Mouse (Mus musculus) neural tube, embryonic 15.5 days (tissue): Measurements from ENCODE around the gene Pafah1b3. TPM values are rescaled to one million over a fixed set of nuclear protein-coding genes. Genes with fewer than 3 reads are reported as not detected.

ENCODE experiments used
- ATAC-seq: fragments of 200-750 bp; cut with Nextera tagmentation; 2 replicates; pipeline ENCODE4 v1.8.0; 2017; ENCODE audit warnings: mild to moderate bottlenecking, moderate TSS enrichment, moderate library complexity; ENCODE audit not compliant: low FRiP score
- H3K27ac ChIP-seq: fragments of 300-500 bp; sonication (generic); replicated peaks from 2 replicates; pipeline ENCODE4 v1.5.1; 2015; ENCODE audit warnings: mild to moderate bottlenecking, inconsistent platforms
- H3K27me3 ChIP-seq: fragments of 300-500 bp; sonication (generic); replicated peaks from 2 replicates; pipeline ENCODE4 v1.6.1; 2015; ENCODE audit warnings: inconsistent platforms
- H3K36me3 ChIP-seq: fragments of 300-500 bp; sonication (generic); 2 replicates; pipeline ENCODE4 v1.6.1; 2015; ENCODE audit warnings: inconsistent platforms
- H3K4me1 ChIP-seq: fragments of 300-500 bp; sonication (generic); 2 replicates; pipeline ENCODE4 v1.6.1; 2015; ENCODE audit warnings: inconsistent platforms
- H3K4me2 ChIP-seq: fragments of 300-500 bp; sonication (generic); 2 replicates; pipeline ENCODE4 v1.6.1; 2015; ENCODE audit warnings: inconsistent platforms, mild to moderate bottlenecking, moderate library complexity
- H3K4me3 ChIP-seq: fragments of 300-500 bp; sonication (generic); replicated peaks from 2 replicates; pipeline ENCODE4 v1.5.1; 2015; ENCODE audit warnings: mild to moderate bottlenecking, inconsistent platforms
- H3K9ac ChIP-seq: fragments of 300-500 bp; sonication (generic); replicated peaks from 2 replicates; pipeline ENCODE4 v1.6.1; 2015; ENCODE audit warnings: mild to moderate bottlenecking, inconsistent platforms
- H3K9me3 ChIP-seq: fragments of 300-500 bp; sonication (generic); replicated peaks from 2 replicates; pipeline ENCODE4 v1.6.1; 2016; ENCODE audit warnings: inconsistent platforms
- WGBS: fragments of 180-500 bp; shearing (Covaris S2); methylation state at CpG from one replicate; pipeline ENCODE4 v1.1.7; 2015; ENCODE audit warnings: mixed read lengths; 5-methylcytosine and 5-hydroxymethylcytosine counted together
- polyA plus RNA-seq: library from polyadenylated mRNA; unstranded; fragments of >200 nt; fragmentation: Nextera tagmentation; extraction: Ambion mirVana; gene quantifications from 2 replicates; pipeline ENCODE4 v1.2.1, GENCODE M21; 2015

Gene Pafah1b3
- polyA plus RNA-seq, 1 experiment from 2014 or later, result 569 TPM

DNA sequence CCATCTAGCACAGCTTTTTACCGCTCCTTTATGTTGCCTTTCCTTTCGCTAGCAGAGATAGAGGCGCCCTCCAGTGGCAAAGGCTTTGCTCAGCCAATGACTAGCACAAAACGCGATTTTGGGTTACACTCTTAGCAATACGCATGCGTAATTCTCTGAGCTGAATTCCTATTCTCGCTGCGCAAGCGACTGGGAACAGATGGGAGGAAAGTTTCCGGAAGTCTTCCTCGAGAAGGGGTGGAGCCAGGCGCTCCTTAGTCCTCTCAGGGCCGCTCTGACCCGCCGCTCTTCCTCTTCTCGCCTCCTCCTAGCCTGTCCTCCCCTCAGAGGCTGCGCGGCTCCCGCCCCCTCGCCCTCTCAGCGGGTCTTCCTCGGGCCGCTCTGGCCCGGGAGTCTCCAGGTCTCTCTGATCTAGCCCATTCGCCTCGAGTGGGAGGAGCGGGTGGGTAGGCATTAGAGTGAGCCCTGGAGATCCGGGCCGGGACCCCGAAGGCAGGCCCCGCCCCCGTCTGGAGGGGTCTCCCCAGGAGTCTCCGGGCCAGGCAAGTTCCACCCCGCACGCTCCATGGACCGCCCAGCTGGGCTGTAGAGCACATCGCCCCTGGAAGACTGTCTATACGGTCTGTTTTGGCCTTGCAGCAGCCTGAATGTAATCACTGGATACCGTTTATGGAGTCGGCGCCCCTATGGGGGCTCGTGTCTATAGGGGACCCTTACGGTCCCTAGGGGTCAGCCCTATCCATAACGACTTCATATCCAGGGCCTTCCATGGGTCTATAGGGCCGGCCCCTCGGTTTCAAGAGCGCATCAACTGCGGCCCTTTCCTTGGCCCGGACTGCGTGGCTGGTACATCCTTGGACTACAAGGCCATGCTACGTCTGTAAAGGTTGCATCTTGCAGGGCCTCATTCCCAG is 19.0 kb upstream of the Pafah1b3 start, which contains the start of gene Megf8:
Gene Megf8 (plus strand): TSS at position 633 of the 914 bp plus-strand sequence.
- Histone ChIP-seq H3K9ac (peak within 1 kb of the TSS; percentile 80), H3K4me2 (peak within 1 kb of the TSS; percentile 97), H3K27ac (peak within 1 kb of the TSS; percentile 89), H3K4me1 (peaks cover 48% of the 10 kb centered on the region), H3K36me3 (peaks cover 5% of the 10 kb centered on the region; the same call in 1 of the 2 replicates), H3K27me3 (peaks cover 29% of the 10 kb centered on the region), H3K9me3 (no peaks in the 10 kb centered on the region), H3K4me3 (peak within 1 kb of the TSS; percentile 59)
- under 1% methylated on average over 52 of the region's 52 CpGs for WGBS
- peak; percentile 98 for ATAC-seq

- H3K4me3 ChIP-seq, result peak overlapping the region; percentile 32
- no peak for ATAC-seq
- H3K9me3 ChIP-seq, result no peaks in the 10 kb centered on the region
- peak overlapping the region; percentile 32; the same call in 1 of the 2 replicates for H3K9ac ChIP-seq
- peak overlapping the region; percentile 68; the same call in 1 of the 2 replicates for H3K27ac ChIP-seq
- peaks cover 38% of the 10 kb centered on the region for H3K4me1 ChIP-seq
- peaks cover 39% of the 10 kb centered on the region for H3K27me3 ChIP-seq
- H3K4me2 ChIP-seq, result peak overlapping the region; percentile 64
- H3K36me3 ChIP-seq, result peaks cover 10% of the 10 kb centered on the region; the same call in 1 of the 2 replicates
- 1% methylated on average over 61 of the region's 69 CpGs for WGBS
These were observed 17.7 kb upstream of the Pafah1b3 start for GRCm38 (mm10) chr7:25315306-25316041.

DNA sequence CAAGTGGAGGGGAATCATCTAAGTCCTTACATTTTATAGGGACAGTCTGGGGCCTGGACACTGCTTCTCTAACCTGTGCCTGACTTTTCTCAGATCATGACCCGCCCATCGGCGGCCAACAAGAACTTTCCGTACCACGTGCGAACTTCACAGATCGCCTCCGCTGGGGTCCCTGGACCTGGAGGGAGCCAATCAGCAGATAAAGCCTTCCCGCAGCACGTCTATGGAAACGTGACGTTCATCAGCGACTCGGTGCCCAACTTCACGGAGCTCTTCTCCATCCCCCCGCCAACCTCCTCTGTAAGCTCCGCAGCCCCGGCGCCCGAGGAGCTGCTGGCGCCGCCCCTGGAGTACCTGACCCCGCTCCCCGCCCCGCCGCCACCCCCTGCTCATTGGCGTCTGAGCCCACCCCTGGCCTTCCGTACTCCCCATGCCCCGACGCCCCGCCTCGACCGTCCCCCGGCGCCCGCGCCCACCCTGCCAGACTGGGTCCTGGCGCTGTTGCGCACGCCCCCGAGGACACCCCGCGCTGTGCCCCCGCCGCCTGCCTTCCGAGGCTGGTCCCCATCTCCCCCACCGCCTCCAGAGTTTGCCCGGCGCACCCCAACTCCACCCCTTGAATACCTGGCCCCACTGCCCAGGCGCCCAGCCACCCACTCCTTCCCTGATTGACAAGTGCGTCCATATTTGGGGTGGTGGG is 17.0 kb upstream of the Pafah1b3 start:
- WGBS, result 4% methylated on average over 42 of the region's 51 CpGs
- Histone ChIP-seq H3K9ac (peak overlapping the region; percentile 32; the same call in 1 of the 2 replicates), H3K4me2 (peak overlapping the region; percentile 64), H3K4me3 (peak overlapping the region; percentile 32), H3K4me1 (peaks cover 37% of the 10 kb centered on the region), H3K36me3 (peaks cover 12% of the 10 kb centered on the region; the same call in 1 of the 2 replicates), H3K9me3 (no peaks in the 10 kb centered on the region), H3K27me3 (peaks cover 39% of the 10 kb centered on the region), H3K27ac (no peak overlapping the region)
- ATAC-seq, result no peak

- Histone ChIP-seq H3K4me2 (no peak overlapping the region), H3K4me3 (no peak overlapping the region), H3K9me3 (no peaks in the 10 kb centered on the region), H3K27ac (no peak overlapping the region), H3K4me1 (peaks cover 29% of the 10 kb centered on the region), H3K27me3 (peaks cover 43% of the 10 kb centered on the region), H3K9ac (no peak overlapping the region), H3K36me3 (peaks cover 21% of the 10 kb centered on the region; the same call in 1 of the 2 replicates)
- ATAC-seq, result no peak
- 63% methylated on average over 7 of the region's 7 CpGs for WGBS
These were observed 15.5 kb upstream of the Pafah1b3 start for GRCm38 (mm10) chr7:25313325-25313724.

- Histone ChIP-seq H3K4me3 (no peak overlapping the region), H3K4me1 (peaks cover 30% of the 10 kb centered on the region), H3K27ac (no peak overlapping the region), H3K9ac (no peak overlapping the region), H3K36me3 (peaks cover 21% of the 10 kb centered on the region; the same call in 1 of the 2 replicates), H3K9me3 (no peaks in the 10 kb centered on the region), H3K27me3 (peaks cover 53% of the 10 kb centered on the region), H3K4me2 (no peak overlapping the region)
- no peak for ATAC-seq
- WGBS, result 80% methylated on average over 11 of the region's 11 CpGs
These were observed 13.4 kb upstream of the Pafah1b3 start for GRCm38 (mm10) chr7:25311193-25311592.

GRCm38 (mm10) chr7:25309425-25309824 is 11.6 kb upstream of the Pafah1b3 start:
- no peak for ATAC-seq
- Histone ChIP-seq H3K27me3 (peaks cover 50% of the 10 kb centered on the region), H3K4me1 (peaks cover 23% of the 10 kb centered on the region), H3K36me3 (peaks cover 21% of the 10 kb centered on the region; the same call in 1 of the 2 replicates), H3K9me3 (no peaks in the 10 kb centered on the region), H3K4me3 (no peak overlapping the region), H3K9ac (no peak overlapping the region), H3K4me2 (no peak overlapping the region), H3K27ac (no peak overlapping the region)
- WGBS, result 90% methylated on average over 9 of the region's 9 CpGs

GRCm38 (mm10) chr7:25308702-25309318 is 11.0 kb upstream of the Pafah1b3 start:
- no peak for ATAC-seq
- Histone ChIP-seq H3K27ac (no peak overlapping the region), H3K9me3 (no peaks in the 10 kb centered on the region), H3K4me2 (no peak overlapping the region), H3K4me3 (no peak overlapping the region), H3K9ac (no peak overlapping the region), H3K36me3 (peaks cover 21% of the 10 kb centered on the region; the same call in 1 of the 2 replicates), H3K27me3 (peaks cover 44% of the 10 kb centered on the region), H3K4me1 (peaks cover 23% of the 10 kb centered on the region)
- 68% methylated on average over 17 of the region's 17 CpGs for WGBS

GRCm38 (mm10) chr7:25306614-25306996 is 8.8 kb upstream of the Pafah1b3 start:
- Histone ChIP-seq H3K4me3 (peak overlapping the region; percentile 86), H3K27me3 (peaks cover 22% of the 10 kb centered on the region), H3K9me3 (no peaks in the 10 kb centered on the region), H3K36me3 (peaks cover 14% of the 10 kb centered on the region; the same call in 1 of the 2 replicates), H3K9ac (peak overlapping the region; percentile 93), H3K4me1 (peaks cover 23% of the 10 kb centered on the region), H3K4me2 (peak overlapping the region; percentile 89), H3K27ac (peak overlapping the region; percentile 90)
- peak; percentile 18 for ATAC-seq
- 48% methylated on average over 2 of the region's 2 CpGs for WGBS

- H3K4me2 ChIP-seq, result peak within 1 kb of the TSS; percentile 89
- peak within 1 kb of the TSS; percentile 86 for H3K4me3 ChIP-seq
- H3K9me3 ChIP-seq, result no peaks in the 10 kb centered on the region
- peak within 1 kb of the TSS; percentile 90 for H3K27ac ChIP-seq
- peaks cover 17% of the 10 kb centered on the region for H3K27me3 ChIP-seq
- peaks cover 26% of the 10 kb centered on the region for H3K4me1 ChIP-seq
- ATAC-seq, result peak; percentile 76
- WGBS, result under 1% methylated on average over 39 of the region's 47 CpGs
- 0 out of 2 replicates have a peak, but pooled peaks cover 11% of the 10 kb centered on the region for H3K36me3 ChIP-seq
- H3K9ac ChIP-seq, result peak within 1 kb of the TSS; percentile 93
These were observed 8.3 kb upstream of the Pafah1b3 start, which contains the start of gene Tmem145 for GRCm38 (mm10) chr7:25305956-25306613. Gene Tmem145 (plus strand): TSS chr7:25306106.

GRCm38 (mm10) chr7:25305481-25305880 is 7.7 kb upstream of the Pafah1b3 start:
- Histone ChIP-seq H3K36me3 (0 out of 2 replicates have a peak, but pooled peaks cover 11% of the 10 kb centered on the region), H3K4me1 (peaks cover 26% of the 10 kb centered on the region), H3K4me2 (peak overlapping the region; percentile 89), H3K27me3 (0 out of 2 replicates have a peak, but pooled peaks cover 13% of the 10 kb centered on the region), H3K9ac (peak overlapping the region; percentile 93), H3K27ac (peak overlapping the region; percentile 90), H3K4me3 (peak overlapping the region; percentile 86), H3K9me3 (no peaks in the 10 kb centered on the region)
- WGBS, result 0% methylated on average over 2 of the region's 2 CpGs
- peak; percentile 10; the same call in 1 of the 2 replicates for ATAC-seq
